Mouse (Mus musculus): ENCODE measurements around the gene Defa31.
"Not testable (repeated sequence)": the region's sequence is repeated elsewhere in the genome, so short reads cannot be mapped to it uniquely, and the experiment has no call there.

The Defa31 gene

DNA sequence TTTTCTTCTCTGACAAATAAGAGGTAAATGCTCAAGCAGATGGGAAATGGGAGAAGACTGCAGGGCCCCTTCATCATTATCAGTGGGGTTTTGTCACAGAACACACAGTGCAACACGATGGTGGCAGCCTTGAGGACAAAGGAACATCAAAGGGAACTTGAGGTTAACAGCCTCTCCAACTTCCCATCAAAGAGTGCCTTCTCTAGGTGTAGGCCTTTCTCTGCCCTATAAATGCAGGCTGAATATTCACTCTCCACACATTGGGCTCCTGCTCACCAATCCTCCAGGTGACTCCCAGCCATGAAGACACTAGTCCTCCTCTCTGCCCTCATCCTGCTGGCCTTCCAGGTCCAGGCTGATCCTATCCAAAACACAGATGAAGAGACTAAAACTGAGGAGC lies at the start of gene Defa31:
Gene Defa31, plus strand, starts transcription at position 301 of the 400 bp plus-strand sequence.
- not testable (repeated sequence) for DNase-seq (ENCODE audit: low spot score)

DNA sequence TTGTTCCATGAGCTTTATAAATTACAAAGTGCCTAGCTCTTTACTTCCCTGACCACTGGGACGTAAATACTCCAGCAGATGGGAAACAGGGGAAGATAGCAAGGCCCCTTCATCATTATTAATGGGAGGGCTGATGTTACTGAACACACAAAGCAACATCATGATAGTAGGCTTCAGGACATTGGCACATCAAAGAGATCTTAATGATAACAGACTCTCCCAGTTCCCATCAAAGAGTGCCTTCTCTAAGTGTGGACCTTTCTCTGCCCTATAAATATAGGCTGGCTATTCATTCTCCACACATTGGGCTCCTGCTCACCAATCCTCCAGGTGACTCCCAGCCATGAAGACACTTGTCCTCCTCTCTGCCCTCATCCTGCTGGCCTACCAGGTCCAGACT lies 29.4 kb upstream of the Defa31 start, which contains the start of gene Defa22:
Gene Defa22, plus strand, starts transcription at position 301 of the 400 bp plus-strand sequence.
- not testable (repeated sequence) for DNase-seq (ENCODE audit: low spot score)

DNA sequence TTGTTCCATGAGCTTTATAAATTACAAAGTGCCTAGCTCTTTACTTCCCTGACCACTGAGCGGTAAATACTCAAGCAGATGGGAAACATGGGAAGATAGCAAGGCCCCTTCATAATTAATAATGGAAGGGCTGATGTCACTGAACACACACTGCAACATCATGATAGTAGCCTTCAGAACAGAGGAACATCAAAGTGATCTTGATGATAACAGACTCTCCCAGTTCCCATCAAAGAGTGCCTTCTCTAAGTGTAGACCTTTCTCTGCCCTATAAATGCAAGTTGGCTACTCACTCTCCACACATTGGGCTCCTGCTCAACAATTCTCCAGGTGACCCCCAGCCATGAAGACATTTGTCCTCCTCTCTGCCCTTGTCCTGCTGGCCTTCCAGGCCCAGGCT lies 9.8 kb downstream of the Defa31 start, which contains the start of gene Gm15293:
Gene Gm15293, plus strand, starts transcription at position 301 of the 400 bp plus-strand sequence.
- not testable (repeated sequence) for DNase-seq (ENCODE audit: low spot score)

All from urinary bladder, postnatal 25 days (tissue).